Mouse (Mus musculus) stomach, embryonic 15.5 days (tissue): ENCODE measurements around the gene Aldh1a3. TPM values are rescaled to one million over a fixed set of nuclear protein-coding genes. Genes with fewer than 3 reads are reported as not detected.

Source experiments
- ATAC-seq: fragments of 200-750 bp; cut with Nextera tagmentation; 2 replicates; pipeline ENCODE4 v1.8.0; 2017; ENCODE audit warnings: low read depth, moderate number of reproducible peaks, moderate TSS enrichment; ENCODE audit not compliant: insufficient read depth, low FRiP score
- H3K27ac ChIP-seq: fragments of 300-500 bp; sonication (generic); 2 replicates; pipeline ENCODE4 v1.5.1; 2015; ENCODE audit warnings: mild to moderate bottlenecking, inconsistent platforms
- H3K27me3 ChIP-seq: fragments of 300-500 bp; sonication (generic); replicated peaks from 2 replicates; pipeline ENCODE4 v1.6.1; 2015; ENCODE audit warnings: inconsistent platforms
- H3K36me3 ChIP-seq: fragments of 300-500 bp; sonication (generic); 2 replicates; pipeline ENCODE4 v1.6.1; 2015; ENCODE audit warnings: inconsistent platforms
- H3K4me1 ChIP-seq: fragments of 300-500 bp; sonication (generic); 2 replicates; pipeline ENCODE4 v1.6.1; 2015; ENCODE audit warnings: inconsistent platforms
- H3K4me2 ChIP-seq: fragments of 300-500 bp; sonication (generic); 2 replicates; pipeline ENCODE4 v1.6.1; 2015; ENCODE audit warnings: mild to moderate bottlenecking, inconsistent platforms
- H3K4me3 ChIP-seq: fragments of 300-500 bp; sonication (generic); replicated peaks from 2 replicates; pipeline ENCODE4 v1.5.1; 2015; ENCODE audit warnings: inconsistent platforms
- H3K9ac ChIP-seq: fragments of 300-500 bp; sonication (generic); 2 replicates; pipeline ENCODE4 v1.6.1; 2015; ENCODE audit warnings: inconsistent platforms
- H3K9me3 ChIP-seq: fragments of 300-500 bp; sonication (generic); 2 replicates; pipeline ENCODE4 v1.6.1; 2016; ENCODE audit warnings: inconsistent platforms
- WGBS: fragments of 180-500 bp; shearing (Covaris S2); methylation state at CpG from one replicate; pipeline ENCODE4 v1.1.7; 2015; 5-methylcytosine and 5-hydroxymethylcytosine counted together
- polyA plus RNA-seq: library from polyadenylated mRNA; unstranded; fragments of >200 nt; fragmentation: Nextera tagmentation; extraction: Ambion mirVana; gene quantifications from 2 replicates; pipeline ENCODE4 v1.2.1, GENCODE M21; 2015

Aldh1a3 gene
- polyA plus RNA-seq, 1 experiment from 2014 or later: 9.5 TPM

- ATAC-seq: no peak
- Histone ChIP-seq H3K4me3 (no peak overlapping the region), H3K4me2 (no peak overlapping the region), H3K4me1 (peaks cover 6% of the 10 kb centered on the region), H3K27ac (no peak overlapping the region), H3K36me3 (0 out of 2 replicates have a peak, but pooled peaks cover 5% of the 10 kb centered on the region), H3K9ac (no peak overlapping the region), H3K9me3 (0 out of 2 replicates have a peak, but pooled peaks cover 5% of the 10 kb centered on the region), H3K27me3 (no peaks in the 10 kb centered on the region)
- 92% methylated on average over 11 of the region's 11 CpGs for WGBS
These were observed 62.8 kb downstream of the Aldh1a3 start for GRCm38 (mm10) chr7:66364491-66364890.

GRCm38 (mm10) chr7:66359044-66359443 is 68.3 kb downstream of the Aldh1a3 start:
- 0 out of 2 replicates have a peak, but pooled peaks cover 5% of the 10 kb centered on the region for H3K9me3 ChIP-seq
- 0 out of 2 replicates have a peak, but pooled peaks cover 5% of the 10 kb centered on the region for H3K36me3 ChIP-seq
- H3K4me2 ChIP-seq: no peak overlapping the region
- no peak overlapping the region for H3K4me3 ChIP-seq
- H3K27me3 ChIP-seq: no peaks in the 10 kb centered on the region
- no peaks in the 10 kb centered on the region; the same call in 1 of the 2 replicates for H3K4me1 ChIP-seq
- ATAC-seq: no peak
- H3K27ac ChIP-seq: no peak overlapping the region
- H3K9ac ChIP-seq: no peak overlapping the region
- WGBS: 87% methylated on average over 4 of the region's 4 CpGs

GRCm38 (mm10) chr7:66358461-66358860 is 68.9 kb downstream of the Aldh1a3 start:
- no peak overlapping the region for H3K9ac ChIP-seq
- WGBS: 91% methylated on average over 3 of the region's 3 CpGs
- H3K9me3 ChIP-seq: 0 out of 2 replicates have a peak, but pooled peaks cover 5% of the 10 kb centered on the region
- H3K27ac ChIP-seq: no peak overlapping the region
- ATAC-seq: no peak
- 0 out of 2 replicates have a peak, but pooled peaks cover 5% of the 10 kb centered on the region for H3K36me3 ChIP-seq
- H3K4me2 ChIP-seq: no peak overlapping the region
- H3K27me3 ChIP-seq: no peaks in the 10 kb centered on the region
- H3K4me1 ChIP-seq: no peaks in the 10 kb centered on the region; the same call in 1 of the 2 replicates
- no peak overlapping the region for H3K4me3 ChIP-seq

- 74% methylated on average over 8 of the region's 8 CpGs for WGBS
- Histone ChIP-seq H3K27me3 (no peaks in the 10 kb centered on the region), H3K9me3 (no peaks in the 10 kb centered on the region), H3K27ac (no peak overlapping the region), H3K36me3 (no peaks in the 10 kb centered on the region), H3K4me1 (no peaks in the 10 kb centered on the region; the same call in 1 of the 2 replicates), H3K4me3 (no peak overlapping the region), H3K9ac (no peak overlapping the region), H3K4me2 (no peak overlapping the region)
- ATAC-seq: no peak
These were observed 71.4 kb downstream of the Aldh1a3 start for GRCm38 (mm10) chr7:66355791-66356522.

DNA sequence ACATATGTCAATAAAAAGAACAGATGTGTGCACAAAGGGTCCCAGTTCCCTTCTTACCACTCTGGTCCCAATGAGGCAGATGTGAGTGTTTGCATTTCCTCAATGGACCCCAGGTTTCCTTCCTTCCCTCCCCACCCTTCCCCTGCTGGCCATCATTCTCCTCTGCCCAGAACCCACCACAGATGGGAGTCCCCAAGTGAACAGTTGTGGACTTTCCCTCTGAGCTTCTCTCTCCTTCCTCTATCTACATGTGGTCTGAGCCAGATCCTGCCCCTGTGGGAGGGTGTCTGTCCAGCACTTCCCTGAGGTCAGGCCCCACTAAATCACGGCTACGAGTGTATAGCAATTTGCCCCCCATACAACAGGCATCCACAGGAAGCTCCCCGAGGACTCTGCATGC is 72.4 kb downstream of the Aldh1a3 start:
- WGBS: 68% methylated on average over 3 of the region's 3 CpGs
- ATAC-seq: no peak

GRCm38 (mm10) chr7:66351074-66351473 is 76.2 kb downstream of the Aldh1a3 start:
- WGBS: 80% methylated on average over 4 of the region's 4 CpGs

More for the DNA sequence above, 72.4 kb downstream of the Aldh1a3 start:
- no peaks in the 10 kb centered on the region for H3K27me3 ChIP-seq
- H3K27ac ChIP-seq: no peak overlapping the region
- H3K4me2 ChIP-seq: no peak overlapping the region
- H3K4me1 ChIP-seq: peaks cover under 1% of the 10 kb centered on the region
- no peak overlapping the region for H3K9ac ChIP-seq
- no peaks in the 10 kb centered on the region for H3K36me3 ChIP-seq
- H3K9me3 ChIP-seq: no peaks in the 10 kb centered on the region
- no peak overlapping the region for H3K4me3 ChIP-seq

GRCm38 (mm10) chr7:66349670-66350069 is 77.6 kb downstream of the Aldh1a3 start:
- H3K36me3 ChIP-seq: no peaks in the 10 kb centered on the region
- no peak for ATAC-seq
- WGBS: 46% methylated on average over 11 of the region's 11 CpGs

More at GRCm38 (mm10) chr7:66351074-66351473, 76.2 kb downstream of the Aldh1a3 start:
- no peaks in the 10 kb centered on the region for H3K27me3 ChIP-seq
- peaks cover 4% of the 10 kb centered on the region for H3K4me1 ChIP-seq
- H3K27ac ChIP-seq: no peak overlapping the region
- H3K36me3 ChIP-seq: no peaks in the 10 kb centered on the region
- no peak for ATAC-seq
- H3K4me3 ChIP-seq: no peak overlapping the region
- no peak overlapping the region for H3K9ac ChIP-seq
- no peak overlapping the region for H3K4me2 ChIP-seq
- no peaks in the 10 kb centered on the region for H3K9me3 ChIP-seq

DNA sequence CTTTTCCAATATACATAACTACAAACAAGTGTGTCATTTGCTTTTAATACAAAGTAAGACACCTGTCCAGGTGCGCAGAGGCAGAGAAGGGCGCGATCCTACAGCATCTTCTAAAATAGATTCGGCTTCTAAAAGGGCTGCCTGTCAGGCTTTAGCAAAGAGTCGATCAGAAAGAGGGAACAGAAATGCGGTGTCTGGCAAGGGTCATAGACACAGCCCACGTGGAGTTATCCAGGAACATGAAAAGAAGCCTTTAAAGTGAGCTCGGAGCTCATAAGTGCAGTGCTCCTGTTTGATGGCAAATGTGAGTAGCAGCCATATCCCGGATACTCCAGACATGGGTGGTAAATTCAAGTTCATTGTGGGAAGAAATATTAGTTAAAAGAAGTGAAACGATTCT is 78.7 kb downstream of the Aldh1a3 start:
- no peak overlapping the region for H3K27ac ChIP-seq
- H3K27me3 ChIP-seq: no peaks in the 10 kb centered on the region
- H3K9ac ChIP-seq: no peak overlapping the region
- peaks cover 4% of the 10 kb centered on the region; the same call in 1 of the 2 replicates for H3K4me1 ChIP-seq
- no peak overlapping the region for H3K4me2 ChIP-seq
- no peaks in the 10 kb centered on the region for H3K36me3 ChIP-seq
- WGBS: 83% methylated on average over 10 of the region's 10 CpGs
- no peak overlapping the region for H3K4me3 ChIP-seq
- no peak for ATAC-seq
- H3K9me3 ChIP-seq: no peaks in the 10 kb centered on the region

More at GRCm38 (mm10) chr7:66349670-66350069, 77.6 kb downstream of the Aldh1a3 start:
- Histone ChIP-seq H3K4me1 (peaks cover 4% of the 10 kb centered on the region; the same call in 1 of the 2 replicates), H3K4me3 (no peak overlapping the region), H3K9ac (no peak overlapping the region), H3K9me3 (no peaks in the 10 kb centered on the region), H3K27me3 (no peaks in the 10 kb centered on the region), H3K4me2 (no peak overlapping the region), H3K27ac (no peak overlapping the region; the same call in 1 of the 2 replicates)

GRCm38 (mm10) chr7:66346959-66347663 is 80.2 kb downstream of the Aldh1a3 start:
- Histone ChIP-seq H3K4me1 (peaks cover 4% of the 10 kb centered on the region; the same call in 1 of the 2 replicates), H3K4me3 (no peak overlapping the region), H3K9ac (no peak overlapping the region), H3K27me3 (no peaks in the 10 kb centered on the region), H3K4me2 (no peak overlapping the region), H3K9me3 (no peaks in the 10 kb centered on the region), H3K27ac (no peak overlapping the region), H3K36me3 (no peaks in the 10 kb centered on the region)
- ATAC-seq: no peak
- WGBS: 37% methylated on average over 9 of the region's 9 CpGs

GRCm38 (mm10) chr7:66343307-66343706 is 84.0 kb downstream of the Aldh1a3 start:
- Histone ChIP-seq H3K4me2 (no peak overlapping the region), H3K4me1 (peaks cover 9% of the 10 kb centered on the region), H3K27me3 (no peaks in the 10 kb centered on the region), H3K27ac (no peak overlapping the region), H3K9ac (no peak overlapping the region), H3K9me3 (no peaks in the 10 kb centered on the region), H3K4me3 (no peak overlapping the region), H3K36me3 (no peaks in the 10 kb centered on the region)
- no peak for ATAC-seq
- 63% methylated on average over 5 of the region's 5 CpGs for WGBS

GRCm38 (mm10) chr7:66342831-66343230 is 84.5 kb downstream of the Aldh1a3 start:
- Histone ChIP-seq H3K4me3 (no peak overlapping the region), H3K9ac (no peak overlapping the region), H3K9me3 (no peaks in the 10 kb centered on the region), H3K27me3 (no peaks in the 10 kb centered on the region), H3K36me3 (no peaks in the 10 kb centered on the region), H3K4me1 (peaks cover 9% of the 10 kb centered on the region), H3K27ac (no peak overlapping the region), H3K4me2 (no peak overlapping the region)
- no peak for ATAC-seq
- WGBS: 77% methylated on average over 6 of the region's 6 CpGs

GRCm38 (mm10) chr7:66342323-66342722 is 85.0 kb downstream of the Aldh1a3 start:
- ATAC-seq: no peak
- Histone ChIP-seq H3K27me3 (no peaks in the 10 kb centered on the region), H3K4me2 (no peak overlapping the region), H3K27ac (no peak overlapping the region), H3K9me3 (no peaks in the 10 kb centered on the region), H3K9ac (no peak overlapping the region), H3K4me3 (no peak overlapping the region), H3K4me1 (peaks cover 9% of the 10 kb centered on the region), H3K36me3 (no peaks in the 10 kb centered on the region)
- WGBS: 41% methylated on average over 4 of the region's 4 CpGs
